Mouse (Mus musculus): ENCODE results near the gene Scn8a. TPM values are rescaled to one million over a fixed set of nuclear protein-coding genes. Genes with fewer than 3 reads are reported as not detected.

Gene Scn8a
- polyA plus RNA-seq, 1 experiment from 2014 or later: 1.2 TPM

- Histone ChIP-seq H3K27ac (ENCODE audit: low read length) (no peak overlapping the region), H3K27me3 (replicated peaks; ENCODE audit: insufficient read depth, low read length) (no peaks in the 10 kb centered on the region), H3K4me2 (replicated peaks; ENCODE audit: low read depth, low read length) (no peak overlapping the region), H3K36me3 (ENCODE audit: insufficient read depth, low read length) (no peaks in the 10 kb centered on the region), H3K4me1 (ENCODE audit: insufficient read depth, low read depth, low read length) (no peaks in the 10 kb centered on the region), H3K9ac (replicated peaks; ENCODE audit: low read depth) (no peak overlapping the region), H3K9me3 (ENCODE audit: low read length) (no peaks in the 10 kb centered on the region), H3K4me3 (ENCODE audit: low read depth, low read length) (no peak overlapping the region)
- whole genome bisulfite sequencing: 71% methylated on average over 10 of the region's 10 CpGs
- DNase-seq (ENCODE audit: low spot score) (no peak), ATAC-seq (no peak)
- no peak for TF ChIP-seq EP300 (IDR thresholded peaks at IDR 0.05)
Measured at GRCm38 (mm10) chr15:100924941-100925340, 55.3 kb downstream of the Scn8a start.

GRCm38 (mm10) chr15:100930477-100930876 is 60.8 kb downstream of the Scn8a start:
- TF ChIP-seq EP300 (IDR thresholded peaks at IDR 0.05): no peak
- no peak for TF ChIP-seq CTCF (IDR thresholded peaks at IDR 0.05)
- no peaks in the 10 kb centered on the region for H3K36me3 ChIP-seq (ENCODE audit: insufficient read depth, low read length)
- H3K9ac ChIP-seq (replicated peaks; ENCODE audit: low read depth): no peak overlapping the region
- no peak for ATAC-seq
- H3K27me3 ChIP-seq (replicated peaks; ENCODE audit: insufficient read depth, low read length): no peaks in the 10 kb centered on the region
- H3K9me3 ChIP-seq (ENCODE audit: low read length): no peaks in the 10 kb centered on the region
- no peak overlapping the region for H3K4me2 ChIP-seq (replicated peaks; ENCODE audit: low read depth, low read length)
- 21% methylated on average over 3 of the region's 3 CpGs for WGBS
- DNase-seq (ENCODE audit: low spot score): no peak
- no peak overlapping the region for H3K4me3 ChIP-seq (ENCODE audit: low read depth, low read length)
- H3K4me1 ChIP-seq (ENCODE audit: insufficient read depth, low read depth, low read length): no peaks in the 10 kb centered on the region
- H3K27ac ChIP-seq (ENCODE audit: low read length): no peak overlapping the region

- Histone ChIP-seq H3K4me3 (ENCODE audit: low read depth, low read length) (no peak overlapping the region), H3K36me3 (ENCODE audit: insufficient read depth, low read length) (no peaks in the 10 kb centered on the region), H3K4me2 (replicated peaks; ENCODE audit: low read depth, low read length) (no peak overlapping the region), H3K9me3 (ENCODE audit: low read length) (no peaks in the 10 kb centered on the region), H3K27ac (ENCODE audit: low read length) (no peak overlapping the region), H3K4me1 (ENCODE audit: insufficient read depth, low read depth, low read length) (no peaks in the 10 kb centered on the region), H3K27me3 (replicated peaks; ENCODE audit: insufficient read depth, low read length) (no peaks in the 10 kb centered on the region), H3K9ac (replicated peaks; ENCODE audit: low read depth) (no peak overlapping the region)
- 45% methylated on average over 24 of the region's 24 CpGs for WGBS
- TF ChIP-seq EP300 (IDR thresholded peaks at IDR 0.05): no peak
- TF ChIP-seq CTCF (IDR thresholded peaks at IDR 0.05): no peak
- no peak for DNase-seq (ENCODE audit: low spot score)
- no peak for ATAC-seq
Measured at GRCm38 (mm10) chr15:100936176-100936575, 66.5 kb downstream of the Scn8a start.

- DNase-seq (ENCODE audit: low spot score) (no peak), ATAC-seq (no peak)
- Histone ChIP-seq H3K36me3 (ENCODE audit: insufficient read depth, low read length) (no peaks in the 10 kb centered on the region), H3K4me3 (ENCODE audit: low read depth, low read length) (no peak overlapping the region), H3K27ac (ENCODE audit: low read length) (no peak overlapping the region), H3K9me3 (ENCODE audit: low read length) (no peaks in the 10 kb centered on the region), H3K9ac (replicated peaks; ENCODE audit: low read depth) (no peak overlapping the region), H3K4me1 (ENCODE audit: insufficient read depth, low read depth, low read length) (no peaks in the 10 kb centered on the region), H3K4me2 (replicated peaks; ENCODE audit: low read depth, low read length) (no peak overlapping the region), H3K27me3 (replicated peaks; ENCODE audit: insufficient read depth, low read length) (no peaks in the 10 kb centered on the region)
- whole genome bisulfite sequencing: 83% methylated on average over 13 of the region's 13 CpGs
- no peak for TF ChIP-seq EP300 (IDR thresholded peaks at IDR 0.05)
Measured at GRCm38 (mm10) chr15:100948383-100948782, 78.7 kb downstream of the Scn8a start.

GRCm38 (mm10) chr15:100949169-100949568 is 79.5 kb downstream of the Scn8a start:
- no peaks in the 10 kb centered on the region for H3K27me3 ChIP-seq (replicated peaks; ENCODE audit: insufficient read depth, low read length)
- no peak overlapping the region for H3K9ac ChIP-seq (replicated peaks; ENCODE audit: low read depth)
- no peaks in the 10 kb centered on the region for H3K9me3 ChIP-seq (ENCODE audit: low read length)
- H3K4me2 ChIP-seq (replicated peaks; ENCODE audit: low read depth, low read length): no peak overlapping the region
- WGBS: 79% methylated on average over 4 of the region's 4 CpGs
- no peak for TF ChIP-seq EP300 (IDR thresholded peaks at IDR 0.05)
- TF ChIP-seq CTCF (IDR thresholded peaks at IDR 0.05): no peak
- no peaks in the 10 kb centered on the region for H3K36me3 ChIP-seq (ENCODE audit: insufficient read depth, low read length)
- DNase-seq (ENCODE audit: low spot score): no peak
- no peak for ATAC-seq
- H3K4me3 ChIP-seq (ENCODE audit: low read depth, low read length): no peak overlapping the region
- no peaks in the 10 kb centered on the region for H3K4me1 ChIP-seq (ENCODE audit: insufficient read depth, low read depth, low read length)
- H3K27ac ChIP-seq (ENCODE audit: low read length): no peak overlapping the region

GRCm38 (mm10) chr15:100951491-100951890 is 81.8 kb downstream of the Scn8a start:
- H3K4me2 ChIP-seq (replicated peaks; ENCODE audit: low read depth, low read length): no peak overlapping the region
- no peak overlapping the region for H3K9ac ChIP-seq (replicated peaks; ENCODE audit: low read depth)
- H3K4me3 ChIP-seq (ENCODE audit: low read depth, low read length): no peak overlapping the region
- no peaks in the 10 kb centered on the region for H3K4me1 ChIP-seq (ENCODE audit: insufficient read depth, low read depth, low read length)
- DNase-seq (ENCODE audit: low spot score): no peak
- no peaks in the 10 kb centered on the region for H3K27me3 ChIP-seq (replicated peaks; ENCODE audit: insufficient read depth, low read length)
- H3K9me3 ChIP-seq (ENCODE audit: low read length): no peaks in the 10 kb centered on the region
- H3K36me3 ChIP-seq (ENCODE audit: insufficient read depth, low read length): no peaks in the 10 kb centered on the region
- WGBS: 69% methylated on average over 10 of the region's 10 CpGs
- ATAC-seq: no peak
- no peak for TF ChIP-seq EP300 (IDR thresholded peaks at IDR 0.05)
- no peak for TF ChIP-seq CTCF (IDR thresholded peaks at IDR 0.05)
- H3K27ac ChIP-seq (ENCODE audit: low read length): no peak overlapping the region

GRCm38 (mm10) chr15:100952292-100952691 is 82.6 kb downstream of the Scn8a start:
- Histone ChIP-seq H3K27me3 (replicated peaks; ENCODE audit: insufficient read depth, low read length) (no peaks in the 10 kb centered on the region), H3K4me3 (ENCODE audit: low read depth, low read length) (no peak overlapping the region), H3K4me1 (ENCODE audit: insufficient read depth, low read depth, low read length) (no peaks in the 10 kb centered on the region), H3K36me3 (ENCODE audit: insufficient read depth, low read length) (no peaks in the 10 kb centered on the region), H3K4me2 (replicated peaks; ENCODE audit: low read depth, low read length) (no peak overlapping the region), H3K9me3 (ENCODE audit: low read length) (no peaks in the 10 kb centered on the region), H3K27ac (ENCODE audit: low read length) (no peak overlapping the region), H3K9ac (replicated peaks; ENCODE audit: low read depth) (no peak overlapping the region)
- 71% methylated on average over 2 of the region's 2 CpGs for WGBS
- ATAC-seq (no peak), DNase-seq (ENCODE audit: low spot score) (no peak)
- TF ChIP-seq EP300 (IDR thresholded peaks at IDR 0.05): no peak
- no peak for TF ChIP-seq CTCF (IDR thresholded peaks at IDR 0.05)

All from lung, postnatal 0 days (tissue).